Mouse (Mus musculus) hematopoietic stem cell, adult 5-6 weeks (primary cell): Measurements from ENCODE around the gene Gpc1. TPM values are rescaled to one million over a fixed set of nuclear protein-coding genes. Genes with fewer than 3 reads are reported as not detected.

Experiments
- ATAC-seq, 2 experiments: fragments of 125-278 bp in 1 of 2; replicated peaks in 1 of 2; 2 replicates each; pipeline ENCODE4 v1.8.0; 2016 to 2017; ENCODE audit warnings: inconsistent platforms in 2 of 2, mild to moderate bottlenecking in 2 of 2, moderate number of reproducible peaks in 2 of 2, low read depth in 1 of 2, moderate TSS enrichment in 1 of 2; ENCODE audit not compliant: low FRiP score in 2 of 2, poor library complexity in 2 of 2, severe bottlenecking in 2 of 2, insufficient read depth in 1 of 2, low TSS enrichment in 1 of 2
- total RNA-seq: library from RNA; stranded (forward); fragments of 172-1452, 232-1000 nt; gene quantifications from 2 replicates; pipeline ENCODE4 v1.2.3, GENCODE M21; 2017

Gpc1 gene
- total RNA-seq = 1.9 and 11.2 TPM in 2 replicates

- ATAC-seq = peak in 1 of 2 experiments; percentile 37; a peak in 1 of 4 replicates
Observed at GRCm38 (mm10) chr1:92831188-92832001, at the start of gene Gpc1. TSS of gene Gpc1 (plus strand) at chr1:92831645.

- no peak for ATAC-seq
Observed at GRCm38 (mm10) chr1:92781862-92782261, 49.6 kb upstream of the Gpc1 start.

- ATAC-seq = no peak
Observed at GRCm38 (mm10) chr1:92782587-92782986, 48.9 kb upstream of the Gpc1 start.

- ATAC-seq = no peak
Observed at GRCm38 (mm10) chr1:92787221-92787620, 44.2 kb upstream of the Gpc1 start.

GRCm38 (mm10) chr1:92788049-92788448 is 43.4 kb upstream of the Gpc1 start:
- ATAC-seq = no peak

- ATAC-seq = no peak
Observed at GRCm38 (mm10) chr1:92790628-92791027, 40.8 kb upstream of the Gpc1 start.

GRCm38 (mm10) chr1:92791070-92791831 is 40.2 kb upstream of the Gpc1 start:
- peak; percentile 21 to 61; a peak in 3 of 4 replicates for ATAC-seq

- ATAC-seq = no peak
Observed at GRCm38 (mm10) chr1:92793781-92794180, 37.7 kb upstream of the Gpc1 start.

- no peak for ATAC-seq
Observed at GRCm38 (mm10) chr1:92798425-92798824, 33.0 kb upstream of the Gpc1 start.

- ATAC-seq = peak in 1 of 2 experiments; percentile 49; a peak in 1 of 4 replicates
Observed at GRCm38 (mm10) chr1:92799653-92800052, 31.8 kb upstream of the Gpc1 start.

- ATAC-seq = no peak
Observed at GRCm38 (mm10) chr1:92802362-92802761, 29.1 kb upstream of the Gpc1 start.

- ATAC-seq = no peak
Observed at GRCm38 (mm10) chr1:92803376-92803775, 28.1 kb upstream of the Gpc1 start.

- ATAC-seq = no peak
Observed at GRCm38 (mm10) chr1:92805181-92805580, 26.3 kb upstream of the Gpc1 start.

- ATAC-seq = no peak
Observed at GRCm38 (mm10) chr1:92805836-92806235, 25.6 kb upstream of the Gpc1 start.

- ATAC-seq = no peak
Observed at GRCm38 (mm10) chr1:92806720-92807119, 24.7 kb upstream of the Gpc1 start.

GRCm38 (mm10) chr1:92809621-92810020 is 21.8 kb upstream of the Gpc1 start:
- ATAC-seq = no peak

- no peak for ATAC-seq
Observed at GRCm38 (mm10) chr1:92814319-92814718, 17.1 kb upstream of the Gpc1 start.

- no peak for ATAC-seq
Observed at GRCm38 (mm10) chr1:92815100-92815499, 16.3 kb upstream of the Gpc1 start.
